Mouse (Mus musculus) cerebellum, adult 2 months (tissue): ENCODE data around the gene March8.

Source experiments
- CTCF ChIP-seq: fragments of 200-500 bp; IDR thresholded peaks from 2 replicates; pipeline ENCODE4 v1.5.1; 2011; ENCODE audit warnings: low read depth, mild to moderate bottlenecking, control low read depth, low read length, moderate library complexity, borderline replicate concordance; ENCODE audit not compliant: insufficient read depth
- POLR2A ChIP-seq: fragments of 200-500 bp; IDR thresholded peaks from 2 replicates; pipeline ENCODE4 v1.6.1; 2011; ENCODE audit warnings: low read length, control low read depth, borderline replicate concordance; ENCODE audit not compliant: insufficient read depth

GRCm38 (mm10) chr6:116338520-116338919 lies 696 bp downstream of the March8 start:
- no peak for TF ChIP-seq CTCF
- TF ChIP-seq POLR2A = no peak
